Mouse (Mus musculus) stomach, postnatal 0 days (tissue): ENCODE results near the gene Sdc3.

ENCODE experiments used
- CTCF ChIP-seq: IDR thresholded peaks from 2 replicates; pipeline ENCODE4 v1.5.1; 2016; ENCODE audit warnings: antibody characterized with exemption, low read depth, mild to moderate bottlenecking, moderate library complexity
- EP300 ChIP-seq: optimal IDR thresholded peaks from 2 replicates; pipeline ENCODE3; 2016; ENCODE audit warnings: antibody characterized with exemption

DNA sequence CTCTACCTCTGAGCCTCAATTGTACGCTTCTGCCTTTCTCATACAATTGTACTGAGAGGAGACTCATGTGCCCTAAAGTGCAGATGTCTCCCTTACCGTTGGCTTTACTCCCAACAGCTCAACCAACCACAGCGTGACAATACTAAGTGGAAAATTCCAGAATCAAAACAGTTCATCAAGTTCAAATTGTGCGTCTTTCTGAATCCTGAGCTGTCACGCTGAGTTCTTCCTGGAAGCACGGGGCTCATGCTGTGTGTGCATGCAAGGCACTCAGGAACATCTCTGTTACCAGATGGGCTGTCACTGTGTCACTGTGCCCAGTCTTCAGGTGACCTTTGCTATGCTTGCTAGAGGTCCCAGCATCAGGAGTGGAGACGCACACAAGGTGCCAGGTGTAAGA, 13.4 kb downstream of the Sdc3 start:
- TF ChIP-seq EP300 (no peak), CTCF (no peak)
